Mouse (Mus musculus): ENCODE measurements at regions not wholly inside any gene's neighbourhood (a gene's known extent, or its start where the extent isn't known, plus 50 kb on each side); places are given as distances from the start of the nearest gene placed in this dataset.

DNA sequence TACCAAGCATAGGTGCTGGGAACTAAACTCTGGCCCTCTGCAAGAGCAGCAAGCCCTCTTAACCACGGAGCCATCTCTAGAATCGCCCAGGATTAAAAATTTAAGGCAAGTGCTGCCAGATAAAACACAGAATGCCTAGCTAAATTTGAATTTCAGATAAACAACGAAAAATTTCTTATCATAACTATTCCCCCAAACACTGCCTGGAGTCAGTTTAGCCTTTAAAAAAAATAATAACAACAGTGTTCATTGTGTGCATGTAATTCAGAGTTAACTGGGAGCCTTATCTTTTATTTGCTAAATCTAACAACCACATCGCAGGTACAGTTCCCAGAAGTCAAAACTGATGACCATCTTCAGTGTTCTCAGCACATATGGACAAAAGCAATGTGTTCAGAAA lies 132.1 kb downstream of the Zfp36l1 start:
- TF ChIP-seq CTCF (IDR thresholded peaks at IDR 0.05; ENCODE audit: low read depth, low read length) (no peak), POLR2A (IDR thresholded peaks at IDR 0.05; ENCODE audit: borderline replicate concordance, low read depth, low read length) (no peak)
